Mouse (Mus musculus): ENCODE results near the gene Dhrs7b. TPM values are rescaled to one million over a fixed set of nuclear protein-coding genes. Genes with fewer than 3 reads are reported as not detected.

The Dhrs7b gene
- 25.5 and 28.9 TPM in 2 replicates for polyA plus RNA-seq (2015; fragmentation: Nextera tagmentation; extraction: Ambion mirVana)

DNA sequence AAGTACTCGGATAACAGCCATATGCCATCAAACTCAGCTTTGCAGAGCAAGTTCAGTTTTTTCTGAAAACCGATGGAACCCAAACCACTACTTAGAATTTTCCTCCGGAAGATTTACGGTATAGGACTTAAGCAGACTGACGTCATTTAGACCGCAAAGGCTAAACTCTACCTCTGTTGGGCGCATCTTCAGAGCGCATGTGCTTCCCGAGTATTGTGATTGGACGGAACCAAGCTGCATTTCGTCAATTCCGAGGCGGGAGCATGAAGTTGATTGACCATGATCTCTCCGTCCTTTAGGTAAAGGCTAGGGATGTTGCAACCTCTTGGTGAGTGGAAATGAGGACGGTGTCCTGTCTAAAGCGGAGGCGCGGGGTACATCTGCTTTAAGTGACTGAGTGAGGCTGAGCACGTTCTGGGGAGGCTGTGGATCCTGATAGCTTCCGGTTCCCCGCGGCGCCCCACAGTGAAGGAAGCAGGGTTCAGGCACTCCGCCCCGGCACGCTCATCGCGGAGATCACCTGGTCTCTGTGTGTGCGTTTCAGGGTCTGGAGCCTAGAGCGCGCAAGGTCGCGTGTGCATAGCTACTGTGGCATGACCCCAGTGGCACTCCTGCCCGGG lies at the start of gene Dhrs7b:
Gene Dhrs7b, plus strand, starts transcription at position 199 of the 620 bp plus-strand sequence.
- Histone ChIP-seq H3K9ac (peak within 1 kb of the TSS; percentile 82), H3K4me2 (peak within 1 kb of the TSS; percentile 75), H3K27ac (peak within 1 kb of the TSS; percentile 79), H3K4me1 (replicated peaks) (peaks cover 36% of the 10 kb centered on the region), H3K27me3 (no peaks in the 10 kb centered on the region), H3K36me3 (no peaks in the 10 kb centered on the region; the same call in 1 of the 2 replicates), H3K9me3 (replicated peaks) (no peaks in the 10 kb centered on the region), H3K4me3 (replicated peaks) (peak within 1 kb of the TSS; percentile 77)
- WGBS (ENCODE audit: insufficient replicate concordance), result under 1% methylated on average over 34 of the region's 34 CpGs
- DNase-seq (peak; percentile 83), ATAC-seq (ENCODE audit: low read depth) (peak; percentile 96)

DNA sequence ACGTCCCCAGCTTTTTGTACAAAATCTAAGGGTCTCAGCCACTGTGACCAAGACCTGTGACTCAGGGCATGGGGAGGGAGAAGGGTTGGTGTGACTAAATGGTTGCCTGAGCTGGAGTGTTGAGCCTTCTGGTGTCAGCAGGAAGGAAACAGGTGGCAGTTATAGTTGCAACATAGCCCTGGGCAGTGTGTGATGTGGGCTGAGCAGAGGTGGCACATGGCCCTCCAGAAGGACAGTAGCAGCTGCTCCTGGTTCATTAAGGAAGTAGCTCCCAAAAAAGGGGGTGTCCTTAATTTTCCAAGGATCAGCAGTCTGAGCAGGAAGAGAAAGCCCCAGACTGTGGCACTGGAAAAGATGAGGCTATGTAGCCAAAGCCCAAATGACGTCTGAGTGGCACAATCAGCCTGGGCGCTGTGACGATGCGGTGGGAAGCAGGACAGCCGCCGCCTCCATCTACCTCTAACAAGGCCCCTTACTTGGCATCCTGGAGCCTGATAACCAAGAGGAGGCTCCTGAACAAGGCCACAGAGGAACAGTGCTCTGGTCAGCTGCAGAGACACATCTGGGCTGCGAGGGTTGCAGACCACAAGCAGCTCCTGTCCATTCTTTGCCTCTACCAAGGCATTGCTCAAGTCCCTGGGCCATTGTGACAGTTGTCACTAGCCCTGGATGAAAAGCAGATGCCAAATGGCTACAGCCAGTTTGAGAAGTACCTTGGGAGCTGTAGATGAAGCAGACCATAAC lies 46.1 kb upstream of the Dhrs7b start:
- WGBS (ENCODE audit: insufficient replicate concordance), result 74% methylated on average over 8 of the region's 8 CpGs
- Histone ChIP-seq H3K9me3 (replicated peaks) (no peaks in the 10 kb centered on the region), H3K9ac (no peak overlapping the region), H3K27ac (no peak overlapping the region), H3K36me3 (peaks cover 87% of the 10 kb centered on the region), H3K4me1 (replicated peaks) (peaks cover 43% of the 10 kb centered on the region), H3K27me3 (no peaks in the 10 kb centered on the region), H3K4me3 (replicated peaks) (no peak overlapping the region), H3K4me2 (no peak overlapping the region)
- ATAC-seq (ENCODE audit: low read depth) (no peak), DNase-seq (no peak)

DNA sequence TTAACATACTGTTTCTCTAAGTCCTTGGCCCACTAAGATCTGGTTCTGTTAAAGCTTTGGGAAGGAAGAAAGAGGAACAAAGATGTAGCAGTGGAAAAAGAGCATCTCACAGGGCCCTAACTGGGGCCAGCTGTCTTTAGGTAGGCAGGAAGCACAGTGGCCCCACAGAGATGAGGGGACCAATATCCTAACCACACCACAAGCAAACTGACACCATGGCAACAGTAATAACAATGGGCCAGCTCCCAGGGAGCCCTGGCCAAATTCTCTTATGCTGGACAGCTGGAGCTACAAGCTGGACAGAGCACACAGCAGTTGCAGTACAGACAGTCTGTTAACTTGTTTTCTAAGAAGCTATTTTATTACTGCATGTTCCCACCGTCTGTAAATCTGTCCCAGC lies 42.8 kb upstream of the Dhrs7b start:
- Histone ChIP-seq H3K4me1 (replicated peaks) (peaks cover 11% of the 10 kb centered on the region; the same call in 1 of the 2 replicates), H3K4me2 (no peak overlapping the region), H3K4me3 (replicated peaks) (no peak overlapping the region), H3K36me3 (peaks cover 89% of the 10 kb centered on the region), H3K27me3 (no peaks in the 10 kb centered on the region), H3K9ac (no peak overlapping the region), H3K9me3 (replicated peaks) (no peaks in the 10 kb centered on the region), H3K27ac (no peak overlapping the region)
- ATAC-seq (ENCODE audit: low read depth), result no peak
- no peak for DNase-seq
- WGBS (ENCODE audit: insufficient replicate concordance), result 61% methylated on average over 1 of the region's 1 CpGs

DNA sequence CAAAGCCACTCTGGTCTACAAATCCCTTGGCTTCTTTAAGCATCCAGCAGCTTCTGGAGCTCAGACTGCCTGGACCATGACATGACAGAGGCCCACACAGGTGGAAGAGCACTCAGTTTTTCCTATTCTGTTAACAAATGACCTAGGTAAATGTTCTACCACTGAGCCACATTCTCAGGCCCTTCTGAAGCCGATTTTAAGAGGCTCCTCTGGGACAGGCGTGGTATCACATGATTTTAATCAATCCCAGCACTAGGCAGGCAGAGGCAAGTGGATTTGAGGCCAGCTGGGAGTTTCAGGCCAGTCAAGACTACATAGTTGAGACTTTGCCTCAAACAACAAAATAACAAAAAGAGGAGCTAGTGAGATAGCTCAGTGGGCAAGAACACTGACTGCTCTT lies 40.0 kb upstream of the Dhrs7b start:
- no peak overlapping the region for H3K4me2 ChIP-seq
- H3K27ac ChIP-seq, result no peak overlapping the region
- H3K4me1 ChIP-seq (replicated peaks), result no peaks in the 10 kb centered on the region
- no peak overlapping the region for H3K4me3 ChIP-seq (replicated peaks)
- H3K36me3 ChIP-seq, result peaks cover 90% of the 10 kb centered on the region
- no peaks in the 10 kb centered on the region for H3K27me3 ChIP-seq
- H3K9ac ChIP-seq, result no peak overlapping the region
- no peaks in the 10 kb centered on the region for H3K9me3 ChIP-seq (replicated peaks)
- ATAC-seq (ENCODE audit: low read depth) (no peak), DNase-seq (no peak)
- WGBS (ENCODE audit: insufficient replicate concordance), result 74% methylated on average over 2 of the region's 2 CpGs

DNA sequence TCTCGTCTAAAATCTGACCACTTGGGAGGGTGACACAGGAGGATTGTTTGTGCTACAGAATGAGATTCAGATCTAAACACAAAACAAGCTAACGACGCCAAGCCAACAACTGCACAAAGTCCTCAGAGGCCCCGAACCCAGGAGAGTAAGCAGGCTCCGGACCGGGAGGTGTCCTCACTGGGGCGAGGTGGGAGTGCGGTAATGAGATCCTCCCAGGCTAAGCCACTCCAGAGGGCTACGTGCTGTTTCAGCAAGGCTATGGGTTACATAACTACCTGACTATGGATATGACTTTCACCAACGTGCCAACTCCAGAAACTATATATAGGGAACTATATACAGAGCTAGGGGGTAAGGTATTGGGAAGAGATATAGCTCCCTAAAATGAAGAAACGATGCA lies 34.1 kb upstream of the Dhrs7b start:
- Histone ChIP-seq H3K27ac (no peak overlapping the region), H3K4me2 (no peak overlapping the region), H3K36me3 (peaks cover 87% of the 10 kb centered on the region), H3K4me3 (replicated peaks) (no peak overlapping the region), H3K9ac (no peak overlapping the region), H3K4me1 (replicated peaks) (no peaks in the 10 kb centered on the region), H3K27me3 (no peaks in the 10 kb centered on the region), H3K9me3 (replicated peaks) (no peaks in the 10 kb centered on the region)
- no peak for ATAC-seq (ENCODE audit: low read depth)
- no peak for DNase-seq
- WGBS (ENCODE audit: insufficient replicate concordance), result 84% methylated on average over 11 of the region's 11 CpGs

DNA sequence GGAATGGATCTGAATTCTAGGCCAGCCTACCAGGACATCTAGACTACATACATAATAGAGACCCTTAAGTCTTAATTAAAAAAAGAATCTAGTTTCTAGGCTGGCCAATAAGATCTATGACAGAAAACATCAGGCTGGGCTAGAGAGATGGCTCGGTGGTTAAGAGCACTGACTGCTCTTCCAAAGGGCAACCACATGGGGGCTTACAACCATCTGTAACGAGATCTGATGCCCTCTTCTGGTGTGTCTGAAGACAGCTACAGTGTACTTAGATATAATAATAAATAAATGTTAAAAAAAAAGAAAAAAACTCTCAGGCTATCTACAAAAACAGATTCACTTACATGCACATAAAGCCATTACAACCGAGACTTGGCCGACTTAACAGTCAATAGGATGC lies 30.5 kb upstream of the Dhrs7b start:
- Histone ChIP-seq H3K9ac (no peak overlapping the region), H3K4me2 (no peak overlapping the region), H3K9me3 (replicated peaks) (no peaks in the 10 kb centered on the region), H3K27me3 (no peaks in the 10 kb centered on the region), H3K4me3 (replicated peaks) (no peak overlapping the region), H3K27ac (no peak overlapping the region), H3K4me1 (replicated peaks) (peaks cover 5% of the 10 kb centered on the region), H3K36me3 (peaks cover 66% of the 10 kb centered on the region)
- 71% methylated on average over 4 of the region's 4 CpGs for WGBS (ENCODE audit: insufficient replicate concordance)
- no peak for ATAC-seq (ENCODE audit: low read depth)
- DNase-seq, result no peak

DNA sequence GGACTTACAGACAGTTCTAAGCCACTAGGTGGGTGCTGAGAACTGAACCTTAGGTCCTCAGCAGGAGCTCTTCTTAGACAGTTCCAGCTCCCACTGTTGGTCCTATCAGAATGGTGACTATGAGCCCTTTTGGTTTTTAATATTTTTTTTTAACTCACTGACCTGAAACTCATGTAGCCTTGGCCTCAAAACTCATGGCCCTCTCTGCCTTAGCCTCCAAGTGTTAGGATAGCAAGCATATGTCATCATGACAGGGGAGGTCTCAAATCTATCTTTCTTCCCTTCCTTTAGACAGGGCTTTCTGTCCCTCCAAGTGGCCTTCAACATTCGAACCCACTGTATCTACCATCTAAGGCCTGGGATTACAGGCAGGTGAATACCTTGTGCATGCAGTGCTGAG lies 29.5 kb upstream of the Dhrs7b start:
- Histone ChIP-seq H3K4me3 (replicated peaks) (no peak overlapping the region), H3K27me3 (no peaks in the 10 kb centered on the region), H3K27ac (no peak overlapping the region), H3K9ac (no peak overlapping the region), H3K4me2 (no peak overlapping the region), H3K36me3 (peaks cover 63% of the 10 kb centered on the region), H3K4me1 (replicated peaks) (peaks cover 5% of the 10 kb centered on the region), H3K9me3 (replicated peaks) (no peaks in the 10 kb centered on the region)
- 56% methylated on average over 1 of the region's 1 CpGs for WGBS (ENCODE audit: insufficient replicate concordance)
- ATAC-seq (ENCODE audit: low read depth) (no peak), DNase-seq (no peak)

DNA sequence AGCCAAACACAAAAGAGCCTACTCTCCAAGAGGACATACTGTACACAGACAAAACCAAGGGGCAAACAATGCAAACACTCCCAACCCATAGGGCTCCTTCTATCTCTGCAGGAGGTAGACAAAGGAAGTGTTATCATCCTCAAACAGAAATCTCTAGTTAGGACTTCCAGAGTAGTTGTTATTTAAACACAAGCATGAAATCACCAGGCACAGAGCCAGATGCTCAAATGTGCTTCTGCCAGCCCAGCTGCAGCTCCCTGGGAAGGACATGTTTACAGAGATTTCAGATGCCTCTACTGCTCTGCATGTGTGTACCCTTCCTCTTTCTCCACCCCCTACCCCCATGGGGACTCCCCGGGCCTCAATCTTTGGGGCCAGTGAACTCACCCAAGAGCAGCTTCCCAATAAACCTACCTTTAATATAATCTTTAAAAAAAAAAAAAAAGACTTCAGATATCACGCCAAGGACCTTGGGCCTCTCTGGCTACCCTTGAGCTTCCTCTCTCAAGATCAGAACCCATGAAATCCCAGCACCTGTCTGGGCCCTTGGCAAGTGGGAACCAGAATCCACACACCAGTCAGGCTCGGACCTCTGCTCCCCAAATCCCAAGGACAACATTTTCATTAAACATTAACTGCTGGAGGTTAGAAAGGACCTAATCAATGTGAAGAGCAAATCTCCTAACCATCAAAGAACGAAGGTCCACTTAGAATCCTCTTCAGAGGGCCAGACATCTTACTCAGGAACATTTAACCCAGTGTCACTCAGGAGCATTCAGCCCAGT lies 22.0 kb upstream of the Dhrs7b start:
- ATAC-seq (ENCODE audit: low read depth) (no peak), DNase-seq (no peak)
- Histone ChIP-seq H3K9ac (no peak overlapping the region), H3K36me3 (peaks cover 14% of the 10 kb centered on the region), H3K4me2 (peak overlapping the region; percentile 75), H3K4me3 (replicated peaks) (peak overlapping the region; percentile 57), H3K4me1 (replicated peaks) (peaks cover 50% of the 10 kb centered on the region), H3K9me3 (replicated peaks) (no peaks in the 10 kb centered on the region), H3K27me3 (no peaks in the 10 kb centered on the region), H3K27ac (peak overlapping the region; percentile 50; the same call in 1 of the 2 replicates)
- 55% methylated on average over 4 of the region's 4 CpGs for WGBS (ENCODE audit: insufficient replicate concordance)

DNA sequence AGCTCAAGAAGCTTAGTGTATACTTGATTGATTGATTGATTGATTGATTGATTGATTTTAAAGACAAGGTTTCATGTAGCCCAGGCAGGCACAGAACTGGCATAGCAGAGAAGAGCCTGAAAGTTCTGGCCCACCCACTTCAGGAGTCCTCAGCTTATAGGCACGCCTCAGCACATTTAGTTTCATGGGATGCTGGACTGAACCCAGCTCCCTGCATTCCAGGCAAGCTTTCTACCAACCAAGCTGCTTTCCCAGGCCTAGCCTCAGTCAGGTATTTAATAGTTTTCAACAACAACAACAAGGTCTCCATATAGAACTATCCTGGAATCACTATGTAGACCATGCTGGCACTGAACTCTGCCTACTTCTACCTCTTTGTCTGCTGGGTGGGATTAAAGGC lies 20.9 kb upstream of the Dhrs7b start:
- peaks cover 45% of the 10 kb centered on the region for H3K4me1 ChIP-seq (replicated peaks)
- no peak for ATAC-seq (ENCODE audit: low read depth)
- peak overlapping the region; percentile 75 for H3K4me2 ChIP-seq
- H3K9ac ChIP-seq, result peak overlapping the region; percentile 51; the same call in 1 of the 2 replicates
- DNase-seq, result no peak
- H3K27me3 ChIP-seq, result no peaks in the 10 kb centered on the region
- H3K4me3 ChIP-seq (replicated peaks), result peak overlapping the region; percentile 57
- 48% methylated on average over 1 of the region's 1 CpGs for WGBS (ENCODE audit: insufficient replicate concordance)
- H3K27ac ChIP-seq, result peak overlapping the region; percentile 23
- no peaks in the 10 kb centered on the region for H3K9me3 ChIP-seq (replicated peaks)
- peaks cover 10% of the 10 kb centered on the region; the same call in 1 of the 2 replicates for H3K36me3 ChIP-seq

DNA sequence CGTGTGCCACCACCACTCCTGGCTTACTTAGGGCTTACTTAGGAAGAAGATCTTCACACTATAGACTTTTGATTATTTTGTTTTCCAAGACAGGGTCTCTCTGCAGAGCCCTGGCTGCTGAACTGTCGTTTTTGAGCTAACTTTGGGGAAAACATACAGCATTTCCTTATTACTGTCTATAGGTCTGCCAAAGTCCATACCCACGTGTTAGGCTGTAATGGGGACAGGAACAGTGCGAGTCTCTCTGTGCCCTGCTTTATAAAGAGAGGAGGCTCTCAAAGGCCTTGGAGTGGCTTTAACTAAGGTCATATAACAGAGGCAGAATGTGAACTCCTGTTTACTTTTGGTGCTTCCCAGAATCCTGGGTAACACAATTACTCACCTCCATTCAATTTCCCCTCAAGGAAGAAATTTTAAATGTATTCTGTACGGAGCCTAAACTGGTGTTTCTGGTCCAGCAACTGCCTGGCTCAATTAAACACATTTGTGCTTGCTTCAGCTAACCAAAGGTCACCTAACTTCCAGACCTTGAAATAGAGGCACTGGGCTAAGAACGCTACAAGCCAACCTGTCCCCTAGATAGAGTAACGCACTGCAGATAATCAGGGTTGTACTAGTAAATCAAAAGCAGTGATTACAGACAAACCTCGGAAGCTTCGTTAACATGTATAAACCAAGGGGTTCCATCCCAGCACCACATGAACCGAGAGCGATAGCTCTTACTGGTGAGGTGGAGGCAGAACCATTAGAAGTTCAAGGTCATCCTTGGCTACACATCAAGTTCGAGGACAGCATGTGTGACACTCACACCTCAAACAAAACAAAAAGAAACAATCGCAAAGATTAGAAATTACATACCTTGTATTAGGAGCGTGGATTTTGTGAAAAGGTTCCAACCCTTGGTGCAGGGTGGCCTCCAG lies 20.1 kb upstream of the Dhrs7b start:
- no peak for ATAC-seq (ENCODE audit: low read depth)
- Histone ChIP-seq H3K36me3 (peaks cover 10% of the 10 kb centered on the region; the same call in 1 of the 2 replicates), H3K4me3 (replicated peaks) (peak overlapping the region; percentile 57), H3K27ac (peak overlapping the region; percentile 23; the same call in 1 of the 2 replicates), H3K4me2 (peak overlapping the region; percentile 75), H3K9ac (peak overlapping the region; percentile 51), H3K9me3 (replicated peaks) (no peaks in the 10 kb centered on the region), H3K4me1 (replicated peaks) (peaks cover 45% of the 10 kb centered on the region), H3K27me3 (no peaks in the 10 kb centered on the region)
- 5% methylated on average over 14 of the region's 14 CpGs for WGBS (ENCODE audit: insufficient replicate concordance)
- no peak for DNase-seq

Data from liver, embryonic 13.5 days (tissue).